Mouse (Mus musculus) midbrain, embryonic 13.5 days (tissue): ENCODE data around the gene Hist1h2af. TPM values are rescaled to one million over a fixed set of nuclear protein-coding genes. Genes with fewer than 3 reads are reported as not detected.
"Not testable (repeated sequence)": the region's sequence is repeated elsewhere in the genome, so short reads cannot be mapped to it uniquely, and the experiment has no call there.

Experiments used
- ATAC-seq: fragments of 200-750 bp; cut with Nextera tagmentation; 2 replicates; pipeline ENCODE4 v1.8.0; 2017; ENCODE audit warnings: mild to moderate bottlenecking, moderate TSS enrichment, moderate library complexity
- H3K27ac ChIP-seq: fragments of 300-500 bp; sonication (generic); 2 replicates; pipeline ENCODE4 v1.5.1; 2015; ENCODE audit warnings: inconsistent platforms, mild to moderate bottlenecking, moderate library complexity
- H3K27me3 ChIP-seq: fragments of 300-500 bp; sonication (generic); 2 replicates; pipeline ENCODE4 v1.6.1; 2015; ENCODE audit warnings: mild to moderate bottlenecking, inconsistent platforms
- H3K36me3 ChIP-seq: fragments of 300-500 bp; sonication (generic); 2 replicates; pipeline ENCODE4 v1.6.1; 2015; ENCODE audit warnings: mild to moderate bottlenecking, inconsistent platforms
- H3K4me1 ChIP-seq: fragments of 300-500 bp; sonication (generic); replicated peaks from 2 replicates; pipeline ENCODE4 v1.6.1; 2015; ENCODE audit warnings: inconsistent platforms
- H3K4me2 ChIP-seq: fragments of 300-500 bp; sonication (generic); replicated peaks from 2 replicates; pipeline ENCODE4 v1.6.1; 2015; ENCODE audit warnings: moderate library complexity, mild to moderate bottlenecking, inconsistent platforms
- H3K4me3 ChIP-seq: fragments of 300-500 bp; sonication (generic); replicated peaks from 2 replicates; pipeline ENCODE4 v1.5.1; 2015; ENCODE audit warnings: mild to moderate bottlenecking, inconsistent platforms
- H3K9ac ChIP-seq: fragments of 300-500 bp; sonication (generic); replicated peaks from 2 replicates; pipeline ENCODE4 v1.6.1; 2015; ENCODE audit warnings: mild to moderate bottlenecking, inconsistent platforms
- H3K9me3 ChIP-seq: fragments of 300-500 bp; sonication (generic); 2 replicates; pipeline ENCODE4 v1.6.1; 2016; ENCODE audit warnings: mild to moderate bottlenecking, inconsistent platforms
- WGBS: fragments of 180-500 bp; shearing (Covaris S2); methylation state at CpG from one replicate; pipeline ENCODE4 v1.1.7; 2015; 5-methylcytosine and 5-hydroxymethylcytosine counted together
- polyA plus RNA-seq: library from polyadenylated mRNA; unstranded; fragments of >200 nt; fragmentation: Nextera tagmentation; extraction: Ambion mirVana; gene quantifications from 2 replicates; pipeline ENCODE4 v1.2.1, GENCODE M21; 2015

Hist1h2af gene
- polyA plus RNA-seq, 1 experiment from 2014 or later, result 3.0 TPM

DNA sequence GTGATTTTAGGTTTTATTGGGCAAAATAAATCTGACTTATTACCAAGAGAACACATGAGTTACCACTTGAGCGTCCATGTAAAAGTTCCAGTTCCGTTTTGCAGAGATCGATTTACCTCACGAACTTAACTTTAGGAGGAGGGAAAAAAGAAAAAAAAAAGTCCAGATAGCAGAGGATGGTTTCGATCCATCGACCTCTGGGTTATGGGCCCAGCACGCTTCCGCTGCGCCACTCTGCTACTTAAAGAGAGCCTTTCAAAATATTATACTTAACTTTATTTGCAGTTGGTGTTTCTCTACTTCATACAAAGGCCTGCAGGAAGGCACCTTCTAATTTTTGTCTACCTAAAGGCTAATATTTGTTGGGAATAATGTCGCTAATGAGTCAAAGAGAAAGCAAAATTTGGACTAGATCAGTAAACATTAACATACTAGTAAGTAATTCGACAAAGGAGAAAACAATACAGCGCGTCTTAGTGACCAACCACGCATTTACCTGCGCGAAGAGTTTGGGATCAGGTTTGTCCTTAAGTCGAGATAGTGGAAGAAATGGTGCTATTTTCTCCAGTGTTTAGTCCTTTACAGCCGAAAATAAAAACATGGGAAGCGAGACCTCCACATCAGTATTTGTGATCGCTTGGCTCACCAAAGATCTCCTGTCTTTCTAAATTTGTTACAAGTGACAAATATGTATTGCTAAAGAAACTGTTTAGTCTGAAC is 3.4 kb upstream of the Hist1h2af start:
- Histone ChIP-seq H3K27me3 (no peaks in the 10 kb centered on the region), H3K9ac (peak overlapping the region; percentile 78), H3K4me1 (peaks cover 45% of the 10 kb centered on the region), H3K4me2 (peak overlapping the region; percentile 76), H3K9me3 (no peaks in the 10 kb centered on the region), H3K36me3 (no peaks in the 10 kb centered on the region), H3K4me3 (peak overlapping the region; percentile 55), H3K27ac (peak overlapping the region; percentile 98)
- under 1% methylated on average over 20 of the region's 20 CpGs for WGBS
- no peak for ATAC-seq

DNA sequence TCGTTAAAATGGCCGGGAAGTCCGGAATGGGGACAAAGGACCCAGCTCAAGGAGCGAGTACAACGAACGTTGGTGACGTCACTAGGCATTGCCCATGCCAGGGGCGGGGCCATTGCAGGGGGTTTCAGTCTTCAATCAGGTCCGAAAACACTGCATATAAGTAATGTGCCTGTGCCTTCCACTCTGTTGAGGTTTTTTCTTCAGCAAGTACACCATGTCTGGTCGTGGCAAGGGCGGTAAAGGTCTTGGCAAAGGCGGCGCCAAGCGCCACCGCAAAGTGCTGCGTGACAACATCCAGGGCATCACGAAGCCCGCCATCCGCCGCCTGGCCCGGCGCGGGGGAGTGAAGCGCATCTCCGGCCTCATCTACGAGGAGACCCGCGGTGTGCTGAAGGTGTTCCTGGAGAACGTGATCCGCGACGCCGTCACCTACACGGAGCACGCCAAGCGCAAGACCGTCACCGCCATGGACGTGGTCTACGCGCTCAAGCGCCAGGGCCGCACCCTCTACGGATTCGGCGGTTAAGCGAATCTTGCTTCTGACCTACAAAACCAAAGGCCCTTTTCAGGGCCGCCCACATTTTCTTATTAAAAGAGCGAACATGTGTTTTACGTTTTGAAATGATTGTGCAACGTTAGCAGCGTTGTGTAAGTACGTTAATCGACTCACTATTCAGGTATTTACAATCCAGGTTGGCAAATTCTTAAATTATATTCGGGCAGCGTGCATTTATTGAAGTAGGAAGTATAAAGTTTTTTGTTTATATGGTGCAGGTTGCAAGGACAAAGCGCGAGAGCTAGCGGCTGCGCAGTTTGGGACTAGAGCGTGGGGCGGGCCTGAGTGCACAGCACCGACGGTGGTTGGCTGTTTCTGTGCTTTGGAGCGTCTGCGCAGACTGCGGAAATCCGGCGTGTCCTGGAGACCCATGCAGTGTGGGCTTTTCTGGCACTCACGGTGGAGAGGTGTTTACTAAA is 2.5 kb upstream of the Hist1h2af start, which contains the start of gene Hist1h4h:
Gene Hist1h4h (plus strand): TSS at position 150 of the 975 bp plus-strand sequence.
- peaks cover 45% of the 10 kb centered on the region for H3K4me1 ChIP-seq
- WGBS, result under 1% methylated on average over 56 of the region's 70 CpGs
- peak within 1 kb of the TSS; percentile 98 for H3K27ac ChIP-seq

DNA sequence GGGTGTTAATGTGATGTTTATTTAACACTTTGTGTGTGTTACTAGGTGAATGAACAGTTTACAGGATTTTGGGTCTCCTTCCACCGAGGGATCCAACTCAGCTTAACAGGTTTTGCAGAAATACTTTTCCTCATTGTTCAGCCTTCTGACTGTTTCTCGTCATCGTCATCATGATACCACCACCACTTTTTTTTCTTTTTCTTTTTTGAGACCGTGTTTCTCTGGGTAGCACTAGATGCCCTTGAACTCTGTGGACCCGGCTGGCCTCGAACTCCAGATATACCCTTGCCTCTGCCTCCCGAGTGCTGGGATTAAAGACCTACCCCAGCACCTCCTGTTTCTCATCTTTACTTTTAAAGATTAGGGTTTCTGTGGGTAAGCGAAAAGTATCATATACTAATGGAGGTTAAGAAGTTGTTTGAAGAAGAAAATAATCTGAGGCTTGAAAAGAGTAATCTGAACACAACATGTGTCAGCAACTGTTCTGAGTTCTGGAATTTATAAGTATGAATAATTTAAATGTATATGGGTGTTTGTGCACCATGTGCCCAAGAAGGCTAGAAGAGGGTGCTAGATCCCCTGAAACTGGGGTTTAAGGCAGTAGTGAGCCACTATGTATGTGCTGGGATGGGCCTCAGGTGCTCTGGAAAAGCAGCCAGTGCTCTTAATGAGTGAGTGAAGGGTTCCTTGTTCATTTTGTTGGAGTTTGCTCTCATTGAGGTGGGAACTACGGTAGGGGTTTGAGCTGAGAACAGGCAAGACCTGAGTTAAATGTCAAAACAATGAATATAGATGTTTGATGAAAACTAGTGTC is 1.2 kb upstream of the Hist1h2af start:
- no peaks in the 10 kb centered on the region for H3K27me3 ChIP-seq
- peaks cover 53% of the 10 kb centered on the region for H3K4me1 ChIP-seq
- 22% methylated on average over 9 of the region's 9 CpGs for WGBS
- peak overlapping the region; percentile 76 for H3K4me2 ChIP-seq
- no peak for ATAC-seq
- H3K36me3 ChIP-seq, result no peaks in the 10 kb centered on the region
- H3K4me3 ChIP-seq, result peak overlapping the region; percentile 55
- peak overlapping the region; percentile 98 for H3K27ac ChIP-seq
- H3K9ac ChIP-seq, result peak overlapping the region; percentile 80
- H3K9me3 ChIP-seq, result no peaks in the 10 kb centered on the region

More for the DNA sequence above, 2.5 kb upstream of the Hist1h2af start, which contains the start of gene Hist1h4h:
- peak; percentile 89 for ATAC-seq
- H3K4me2 ChIP-seq, result peak within 1 kb of the TSS; percentile 76
- H3K36me3 ChIP-seq, result no peaks in the 10 kb centered on the region
- peak within 1 kb of the TSS; percentile 55 for H3K4me3 ChIP-seq
- no peaks in the 10 kb centered on the region for H3K9me3 ChIP-seq
- H3K9ac ChIP-seq, result peak within 1 kb of the TSS; percentile 80
- no peaks in the 10 kb centered on the region for H3K27me3 ChIP-seq

DNA sequence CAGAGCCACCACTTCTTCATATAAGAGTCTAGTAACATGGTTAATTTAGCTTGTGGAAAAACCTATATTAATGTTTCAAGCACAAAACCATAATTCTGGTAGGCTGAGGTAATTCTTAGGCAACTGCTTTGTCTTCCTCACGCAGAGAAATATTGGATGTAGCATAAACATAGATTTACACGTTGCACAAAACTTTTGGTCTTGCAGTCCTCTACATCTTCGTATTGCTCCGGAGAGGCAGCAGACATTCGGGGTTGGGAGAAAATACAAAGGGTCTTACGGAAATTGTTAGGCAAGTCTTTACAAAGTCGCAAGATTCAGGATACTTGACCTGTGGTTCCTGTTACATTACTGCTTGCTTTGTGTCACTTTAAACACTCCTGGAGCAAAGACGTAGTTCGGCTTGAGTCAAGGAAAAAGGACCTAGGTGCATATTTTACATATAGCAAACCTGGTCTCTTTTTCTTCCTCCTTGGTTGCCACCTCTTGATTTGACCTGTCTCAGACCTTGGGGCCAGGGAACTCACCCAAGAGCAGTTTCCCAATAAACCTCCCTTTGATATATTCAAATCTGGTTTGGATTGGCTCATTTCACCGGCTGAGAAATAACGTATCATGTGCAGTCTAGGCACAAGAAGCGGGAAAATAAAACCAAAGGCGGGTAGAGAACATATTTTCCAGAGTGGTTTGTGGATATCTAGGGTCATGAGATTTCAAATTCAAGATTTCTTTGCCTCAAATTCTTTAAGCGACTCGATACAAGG is 844 bp downstream of the Hist1h2af start:
- Histone ChIP-seq H3K36me3 (no peaks in the 10 kb centered on the region), H3K9ac (peak overlapping the region; percentile 48), H3K4me1 (peaks cover 47% of the 10 kb centered on the region), H3K4me3 (peak overlapping the region; percentile 55), H3K9me3 (no peaks in the 10 kb centered on the region), H3K27ac (peak overlapping the region; percentile 72), H3K27me3 (no peaks in the 10 kb centered on the region), H3K4me2 (peak overlapping the region; percentile 76)
- under 1% methylated on average over 15 of the region's 15 CpGs for WGBS
- peak; percentile 0; the same call in 1 of the 2 replicates for ATAC-seq

DNA sequence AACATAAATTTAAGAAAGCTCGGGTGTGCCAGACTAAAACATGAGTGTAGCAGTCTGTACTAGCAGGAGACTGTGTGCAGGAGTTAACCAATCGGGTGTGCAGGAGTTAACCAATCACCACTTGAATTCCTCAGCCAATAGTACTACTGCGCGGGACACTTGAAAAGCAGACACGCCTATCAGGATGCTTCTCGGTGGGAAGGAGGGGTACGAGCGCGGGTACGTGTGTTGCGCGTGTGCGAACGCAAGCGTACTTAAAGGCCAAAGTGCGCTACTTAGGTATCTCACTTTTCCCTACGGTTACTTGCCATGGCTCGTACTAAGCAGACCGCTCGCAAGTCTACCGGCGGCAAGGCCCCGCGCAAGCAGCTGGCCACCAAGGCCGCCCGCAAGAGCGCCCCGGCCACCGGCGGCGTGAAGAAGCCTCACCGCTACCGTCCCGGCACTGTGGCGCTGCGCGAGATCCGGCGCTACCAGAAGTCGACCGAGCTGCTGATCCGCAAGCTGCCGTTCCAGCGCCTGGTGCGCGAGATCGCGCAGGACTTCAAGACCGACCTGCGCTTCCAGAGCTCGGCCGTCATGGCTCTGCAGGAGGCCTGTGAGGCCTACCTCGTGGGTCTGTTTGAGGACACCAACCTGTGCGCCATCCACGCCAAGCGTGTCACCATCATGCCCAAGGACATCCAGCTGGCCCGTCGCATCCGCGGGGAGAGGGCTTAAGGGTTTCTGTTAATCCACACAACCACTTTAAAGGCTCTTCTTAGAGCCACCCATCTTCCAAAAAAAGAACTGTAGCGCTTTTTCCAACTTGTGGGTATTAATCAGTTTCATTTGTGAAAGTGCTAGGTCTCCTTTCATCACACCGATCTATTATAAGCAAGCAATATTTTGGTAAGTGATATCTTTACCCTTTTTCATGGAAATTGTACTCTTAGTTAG is 1.7 kb downstream of the Hist1h2af start, which contains the start of gene Hist1h3g:
Gene Hist1h3g (plus strand): TSS at position 286 of the 939 bp plus-strand sequence.
- Histone ChIP-seq H3K4me1 (peaks cover 42% of the 10 kb centered on the region), H3K9ac (peak within 1 kb of the TSS; percentile 59), H3K27ac (peak within 1 kb of the TSS; percentile 72), H3K4me3 (peak within 1 kb of the TSS; percentile 55), H3K4me2 (peak within 1 kb of the TSS; percentile 76)
- H3K9me3 ChIP-seq, H3K27me3 ChIP-seq, H3K36me3 ChIP-seq: not testable (repeated sequence)
- peak; percentile 91 for ATAC-seq
- WGBS, result under 1% methylated on average over 48 of the region's 62 CpGs

DNA sequence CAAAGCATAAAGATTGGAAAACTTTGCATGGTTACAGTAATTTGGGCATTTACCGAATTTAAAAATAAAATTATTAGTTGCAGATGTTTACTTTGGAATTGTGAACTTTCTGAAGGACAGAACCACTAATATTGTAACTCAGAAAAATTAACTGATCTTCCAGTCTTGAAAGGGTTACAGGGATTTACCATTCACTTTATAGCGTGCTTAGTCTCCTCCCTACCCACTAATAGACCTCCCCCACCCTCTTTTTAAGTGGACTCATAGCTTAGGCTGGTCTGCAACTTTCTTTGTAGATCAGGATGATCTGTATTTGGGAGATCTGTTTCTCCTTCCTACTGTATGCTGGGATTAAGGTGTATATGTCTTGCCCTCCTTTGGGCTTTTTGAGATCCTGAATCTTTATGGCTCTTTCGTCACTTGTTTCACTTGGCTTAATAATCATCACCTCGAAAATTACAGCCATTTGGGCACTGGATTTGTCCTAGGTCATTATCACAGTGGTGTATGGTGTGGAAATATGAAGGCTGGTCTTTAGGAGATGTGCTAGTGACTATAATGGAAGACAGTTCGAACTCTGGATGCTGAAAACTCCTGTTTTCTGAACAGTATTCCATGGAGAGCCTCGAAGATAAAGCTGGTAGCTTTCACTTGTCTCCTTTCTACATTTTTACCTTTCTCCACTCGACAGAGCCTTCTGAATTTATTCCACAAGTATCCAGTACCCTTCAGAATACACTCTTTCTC is 2.5 kb downstream of the Hist1h2af start:
- 18% methylated on average over 7 of the region's 7 CpGs for WGBS
- Histone ChIP-seq H3K9ac (peak overlapping the region; percentile 59), H3K9me3 (no peaks in the 10 kb centered on the region), H3K4me2 (peak overlapping the region; percentile 76), H3K36me3 (no peaks in the 10 kb centered on the region), H3K27me3 (no peaks in the 10 kb centered on the region), H3K27ac (no peak overlapping the region), H3K4me1 (peaks cover 42% of the 10 kb centered on the region), H3K4me3 (peak overlapping the region; percentile 55)
- ATAC-seq, result no peak

DNA sequence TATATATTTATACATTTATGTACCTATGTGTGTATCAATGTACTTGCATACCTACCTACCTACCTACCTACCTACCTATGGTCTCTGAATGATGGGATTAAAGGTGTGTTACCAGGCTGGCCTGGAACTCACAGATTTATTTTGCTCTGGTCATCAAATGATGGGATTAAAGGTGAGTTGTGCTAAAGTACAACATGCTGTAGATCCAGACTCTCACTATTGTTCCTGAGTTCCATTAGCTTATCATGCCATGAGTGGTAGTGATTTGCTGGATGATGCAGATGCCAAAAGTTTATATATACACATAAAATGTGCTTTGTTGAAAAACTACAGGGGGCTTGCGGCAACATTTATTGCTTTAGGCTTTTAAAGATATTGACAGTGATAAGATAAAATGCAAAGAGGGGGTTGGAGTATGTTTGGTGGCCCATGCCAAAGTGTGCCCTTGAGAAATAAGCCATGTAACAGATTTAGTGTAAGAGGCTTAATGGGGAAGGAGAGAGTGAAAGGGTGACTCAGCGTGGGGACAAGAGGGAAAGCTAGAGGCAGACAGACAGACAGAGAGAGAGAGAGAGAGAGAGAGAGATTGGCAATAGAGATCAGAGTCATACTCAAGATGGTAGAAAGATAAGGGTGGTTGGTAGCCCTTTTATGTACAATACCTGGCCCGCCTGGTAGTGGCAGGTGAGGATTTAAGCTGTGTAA is 3.5 kb downstream of the Hist1h2af start:
- no peak for ATAC-seq
- Histone ChIP-seq H3K4me2 (peak overlapping the region; percentile 76), H3K36me3 (no peaks in the 10 kb centered on the region), H3K9ac (no peak overlapping the region), H3K27me3 (no peaks in the 10 kb centered on the region), H3K27ac (no peak overlapping the region), H3K4me3 (no peak overlapping the region; the same call in 1 of the 2 replicates), H3K9me3 (no peaks in the 10 kb centered on the region), H3K4me1 (peaks cover 38% of the 10 kb centered on the region)
- WGBS, result 79% methylated on average over 3 of the region's 3 CpGs

DNA sequence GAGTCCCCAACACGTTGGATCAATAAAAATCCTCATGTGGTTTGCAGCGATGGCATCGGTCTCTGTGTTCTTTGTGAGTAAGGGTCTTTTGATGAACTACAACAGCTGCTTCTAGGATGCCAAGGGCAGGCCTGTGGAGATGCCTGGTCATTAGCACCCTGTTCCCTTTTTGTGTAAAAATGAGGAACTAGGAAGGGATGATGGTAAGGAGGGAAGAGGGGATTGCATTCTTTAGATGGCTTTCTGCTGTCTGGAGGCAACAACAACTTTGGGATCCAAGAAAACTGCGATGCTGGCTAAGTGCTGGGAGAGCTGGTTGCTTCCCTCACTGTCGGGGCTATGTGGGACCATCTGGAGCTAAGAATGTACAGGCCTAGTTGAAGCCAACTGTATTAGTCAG is 4.5 kb downstream of the Hist1h2af start:
- H3K27ac ChIP-seq, result no peak overlapping the region
- WGBS, result 75% methylated on average over 5 of the region's 5 CpGs

DNA sequence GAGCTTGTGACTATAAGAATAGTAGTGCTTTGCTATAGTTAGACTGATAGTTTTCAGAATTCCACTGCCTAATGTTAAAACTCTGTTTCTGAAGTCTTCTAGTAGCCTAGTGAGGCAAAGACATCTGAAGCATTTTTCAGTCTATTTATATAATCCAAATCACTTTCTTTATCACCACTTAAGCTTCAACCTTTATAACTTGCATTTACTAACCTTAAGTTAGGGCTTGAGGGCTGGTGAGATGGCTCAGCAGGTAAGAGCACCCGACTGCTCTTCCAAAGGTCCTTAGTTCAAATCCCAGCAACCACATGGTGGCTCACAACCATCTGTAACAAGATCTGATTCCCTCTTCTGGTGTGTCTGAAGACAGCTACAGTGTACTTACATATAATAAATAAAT is 6.1 kb downstream of the Hist1h2af start:
- peaks cover 25% of the 10 kb centered on the region for H3K4me1 ChIP-seq
- WGBS, result 70% methylated on average over 1 of the region's 1 CpGs
- not testable (repeated sequence) for H3K27me3 ChIP-seq, H3K27ac ChIP-seq, H3K9ac ChIP-seq, H3K4me3 ChIP-seq, ATAC-seq, H3K9me3 ChIP-seq, H3K36me3 ChIP-seq, H3K4me2 ChIP-seq

More for the DNA sequence above, 4.5 kb downstream of the Hist1h2af start:
- no peak overlapping the region for H3K4me3 ChIP-seq
- H3K4me1 ChIP-seq, result peaks cover 33% of the 10 kb centered on the region
- no peaks in the 10 kb centered on the region for H3K36me3 ChIP-seq
- no peak for ATAC-seq
- H3K4me2 ChIP-seq, result no peak overlapping the region
- H3K9ac ChIP-seq, result no peak overlapping the region
- no peaks in the 10 kb centered on the region for H3K9me3 ChIP-seq
- H3K27me3 ChIP-seq, result no peaks in the 10 kb centered on the region
